Mouse (Mus musculus): ENCODE data around the gene Vmn2r72. TPM values are rescaled to one million over a fixed set of nuclear protein-coding genes. Genes with fewer than 3 reads are reported as not detected.

Gene Vmn2r72
- polyA plus RNA-seq (2012; ENCODE audit: insufficient read depth, insufficient read length, missing spikeins) = not detected in 2 replicates

GRCm38 (mm10) chr7:85754997-85755396, at the start of gene Vmn2r72:
Vmn2r72 (minus strand) TSS chr7:85755097.
- H3K27ac ChIP-seq (ENCODE audit: insufficient read depth, low read depth, low read length) = no peak within 1 kb of the TSS
- TF ChIP-seq CTCF (IDR thresholded peaks at IDR 0.05; ENCODE audit: low read depth, low read length) (no peak), POLR2A (IDR thresholded peaks at IDR 0.05; ENCODE audit: borderline replicate concordance, low read depth, low read length) (no peak)
- H3K4me3 ChIP-seq (ENCODE audit: insufficient read depth, low read length) = no peak within 1 kb of the TSS
- H3K4me1 ChIP-seq (ENCODE audit: control insufficient read depth, insufficient read depth, low read length) = no peaks in the 10 kb centered on the region

Other genes with a start within 250 kb of the Vmn2r72 start
- gene Vmn2r71, start 192.0 kb downstream of the Vmn2r72 start, polyA plus RNA-seq (2012; ENCODE audit: insufficient read depth, insufficient read length, missing spikeins) = not detected in 2 replicates
- gene Vmn2r70, start 185.9 kb downstream of the Vmn2r72 start, polyA plus RNA-seq (2012; ENCODE audit: insufficient read depth, insufficient read length, missing spikeins) = not detected in 2 replicates
- 0.12 TPM in 1 of 2 replicates, not detected in the other for gene Vmn2r73, start 121.2 kb upstream of the Vmn2r72 start, polyA plus RNA-seq (2012; ENCODE audit: insufficient read depth, insufficient read length, missing spikeins)
- not detected in 2 replicates for gene Vmn2r74, start 206.5 kb upstream of the Vmn2r72 start, polyA plus RNA-seq (2012; ENCODE audit: insufficient read depth, insufficient read length, missing spikeins)